In the genomic region with DNA sequence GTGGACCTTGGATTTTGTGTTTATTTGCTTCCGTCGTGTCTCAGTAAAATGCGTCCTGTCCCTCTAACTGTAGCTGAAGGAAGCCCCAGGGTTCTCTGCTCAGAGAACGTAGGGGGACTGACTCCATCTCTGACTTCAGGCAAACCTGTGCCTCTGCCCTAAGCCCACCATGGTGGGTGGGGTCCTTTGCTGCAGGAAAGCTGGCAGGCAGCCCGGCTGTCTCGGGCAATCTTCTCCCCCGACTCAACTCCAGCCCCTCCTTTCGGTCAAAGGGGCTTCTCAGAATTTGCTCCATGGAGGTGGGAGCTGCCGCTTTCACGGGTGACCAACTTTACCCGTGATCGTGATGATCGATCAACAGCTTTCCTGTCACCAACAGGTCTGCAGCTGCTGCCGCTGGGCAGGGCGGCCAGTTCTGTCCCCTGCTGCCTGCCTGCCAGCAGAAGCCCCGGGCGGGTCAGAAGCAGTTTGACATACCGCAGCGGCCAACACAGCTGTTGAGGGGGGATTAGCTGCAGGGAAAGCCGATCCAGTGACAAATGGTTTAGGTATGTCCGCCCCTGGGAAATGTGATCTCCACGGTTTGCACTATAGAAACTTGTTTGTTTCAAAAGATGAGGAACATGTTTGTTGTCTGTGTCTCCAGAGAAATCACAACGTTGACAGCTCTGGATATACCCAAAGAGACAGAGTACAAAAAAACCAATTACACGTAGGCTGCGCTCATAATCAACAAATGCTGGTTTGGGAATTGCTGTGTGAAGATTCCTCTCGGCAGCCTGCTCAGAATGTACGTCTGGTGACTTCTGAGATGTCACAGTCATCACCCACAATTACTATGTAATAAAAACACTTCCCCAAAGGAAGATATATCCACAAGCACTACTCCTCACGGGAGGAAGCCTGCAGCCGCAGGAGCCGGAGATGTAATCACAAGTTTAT, we compare ENCODE assay signal across 8 mouse cellular contexts.
DNase-seq lines count a peak whose midpoint lies in the region; ATAC-seq lines count a peak whose summit lies in the region.

No protein-coding gene starts in this region.

- DNase-seq in right cerebral cortex, postnatal 4 days = peak; percentile 40
- DNase-seq in right cerebral cortex, postnatal 25 days = no peak
- peak; percentile 68 for DNase-seq in gastrocnemius, postnatal 10 days
- DNase-seq in adipocyte (ENCODE audit: low spot score) = no peak
- no peak for DNase-seq in spleen, postnatal 4 days (ENCODE audit: low spot score in 2 of 2)

- peaks cover 43% of the 10 kb centered on the region for H3K4me1 ChIP-seq in kidney, embryonic 16.5 days (ENCODE audit: insufficient read depth, low read length)
- H3K4me1 ChIP-seq in midbrain, embryonic 15.5 days = peaks cover 39% of the 10 kb centered on the region

- peak overlapping the region; percentile 72 for H3K27ac ChIP-seq in kidney, embryonic 16.5 days (ENCODE audit: low read length)
- H3K27ac ChIP-seq in midbrain, embryonic 15.5 days = peak overlapping the region; percentile 74

- peak overlapping the region; percentile 39 for H3K4me3 ChIP-seq in kidney, embryonic 16.5 days (ENCODE audit: low read length)
- peak overlapping the region; percentile 26 for H3K4me3 ChIP-seq in midbrain, embryonic 15.5 days

- peak overlapping the region; percentile 59 for H3K4me2 ChIP-seq in kidney, embryonic 16.5 days (replicated peaks; ENCODE audit: low read depth, low read length)
- H3K4me2 ChIP-seq in midbrain, embryonic 15.5 days = peak overlapping the region; percentile 50

- WGBS in kidney, embryonic 16.5 days = 7% methylated on average over 30 of the region's 30 CpGs
- WGBS in midbrain, embryonic 15.5 days = 10% methylated on average over 30 of the region's 30 CpGs

- no peaks in the 10 kb centered on the region for H3K27me3 ChIP-seq in kidney, embryonic 16.5 days (ENCODE audit: insufficient read depth, low read length)
- no peaks in the 10 kb centered on the region for H3K27me3 ChIP-seq in midbrain, embryonic 15.5 days (replicated peaks)

- peak; percentile 74 for ATAC-seq in kidney, embryonic 16.5 days (ENCODE audit: low FRiP score, low TSS enrichment)
- peak; percentile 50 for ATAC-seq in midbrain, embryonic 15.5 days (replicated peaks)
- no peak for ATAC-seq in erythroblast, adult 5-6 weeks (replicated peaks; ENCODE audit: low FRiP score, poor library complexity, severe bottlenecking)

- no peaks in the 10 kb centered on the region for H3K9me3 ChIP-seq in kidney, embryonic 16.5 days (ENCODE audit: low read length)
- H3K9me3 ChIP-seq in midbrain, embryonic 15.5 days = no peaks in the 10 kb centered on the region

- no peaks in the 10 kb centered on the region for H3K36me3 ChIP-seq in kidney, embryonic 16.5 days (ENCODE audit: insufficient read depth, low read length)
- H3K36me3 ChIP-seq in midbrain, embryonic 15.5 days (replicated peaks) = no peaks in the 10 kb centered on the region

- peak overlapping the region; percentile 64 for H3K9ac ChIP-seq in kidney, embryonic 16.5 days (replicated peaks; ENCODE audit: low read length)
- peak overlapping the region; percentile 25; the same call in 1 of the 2 replicates for H3K9ac ChIP-seq in midbrain, embryonic 15.5 days

Comparison
In these comparisons a context has a peak if more than half of its experiments do, and no peak if none do; other contexts are left out.
1. DNase-seq: peak in right cerebral cortex, postnatal 4 days (single experiment) and gastrocnemius, postnatal 10 days (single experiment); none in right cerebral cortex, postnatal 25 days (single experiment), adipocyte (single experiment) and spleen, postnatal 4 days (0 of 2).